Mouse (Mus musculus): ENCODE results near the gene Phospho1.

DNA sequence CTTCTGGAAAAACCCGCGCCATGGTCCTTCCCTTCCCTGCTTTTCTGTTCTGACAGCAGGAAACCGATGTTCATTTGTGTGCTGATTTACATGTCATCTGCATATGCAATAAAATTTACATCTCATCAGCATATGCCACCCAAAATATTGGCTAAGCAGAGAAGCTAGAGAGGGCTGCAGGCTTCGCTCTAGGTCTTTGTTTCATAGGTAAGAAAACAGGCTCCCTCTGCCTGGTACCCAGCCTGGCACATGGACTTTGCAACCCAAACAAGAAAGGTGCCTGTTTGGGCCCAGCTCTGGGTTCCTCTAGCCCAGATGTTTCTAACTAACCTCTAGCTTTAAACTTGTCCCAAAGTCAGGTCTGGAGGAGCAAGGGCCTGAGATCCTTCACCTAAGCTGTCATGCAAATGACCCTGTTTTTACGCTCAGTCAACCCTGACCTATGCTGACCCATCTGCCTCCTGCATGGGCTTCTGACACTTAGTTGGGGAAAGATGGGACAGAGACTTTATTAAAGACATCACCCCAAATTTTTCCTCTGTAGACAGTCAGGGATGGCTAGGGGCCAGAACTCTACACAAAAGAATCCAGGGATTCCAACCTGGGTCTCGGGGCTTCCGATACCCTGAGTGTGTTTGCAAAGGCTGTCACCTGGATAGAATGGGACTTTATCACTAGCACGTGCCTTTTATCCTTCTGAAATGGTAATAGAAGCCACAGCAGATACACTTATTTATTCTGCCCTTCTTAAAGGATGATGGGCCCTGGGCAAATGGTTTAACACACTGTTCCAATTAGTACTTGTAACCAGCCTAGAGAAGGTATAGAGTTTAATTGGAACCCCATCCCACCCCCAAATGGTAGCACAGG lies 14.9 kb downstream of the Phospho1 start:
- no peak for TF ChIP-seq CTCF (IDR thresholded peaks at IDR 0.05; ENCODE audit: insufficient read depth, low read length)
- no peak for TF ChIP-seq POLR2A (IDR thresholded peaks at IDR 0.05; ENCODE audit: borderline replicate concordance, extremely low read depth, low read depth, low read length)

All from lung, adult 2 months (tissue).